Mouse (Mus musculus) hindlimb bud, embryonic 11.5 days (tissue): ENCODE results near the gene Olfr1513.
A peak's percentile ranks its signal among the peaks of the same experiment; 100 is the strongest.
"Not testable (repeated sequence)": the region's sequence is repeated elsewhere in the genome, so short reads cannot be mapped to it uniquely, and the experiment has no call there.

Experiments
- DNase-seq: peaks from one replicate; pipeline ENCODE4 v3.0.0-alpha.2; 2012; ENCODE audit warnings: low read depth, low spot score; ENCODE audit errors: extremely low spot score

Olfr1513 gene

GRCm38 (mm10) chr14:52356308-52356707 lies at the start of gene Olfr1513:
TSS of gene Olfr1513 (minus strand) at chr14:52356408.
- DNase-seq: no peak

GRCm38 (mm10) chr14:52397279-52397678 lies 41.1 kb upstream of the Olfr1513 start, which contains the start of gene Olfr1511:
TSS of gene Olfr1511 (minus strand) at chr14:52397379.
- no peak for DNase-seq

- not testable (repeated sequence) for DNase-seq
Observed at GRCm38 (mm10) chr14:52390084-52390848, 34.1 kb upstream of the Olfr1513 start.

- DNase-seq: no peak
Observed at GRCm38 (mm10) chr14:52379068-52379467, 22.9 kb upstream of the Olfr1513 start, which contains the start of gene Olfr1512. TSS of gene Olfr1512 (minus strand) at chr14:52379168.

GRCm38 (mm10) chr14:52368741-52369140 lies 12.5 kb upstream of the Olfr1513 start:
- DNase-seq: no peak

GRCm38 (mm10) chr14:52339512-52339852 lies 16.7 kb downstream of the Olfr1513 start:
- no peak for DNase-seq

GRCm38 (mm10) chr14:52338751-52339511 lies 17.3 kb downstream of the Olfr1513 start:
- DNase-seq: peak; percentile 75

GRCm38 (mm10) chr14:52332171-52332570 lies 24.0 kb downstream of the Olfr1513 start:
- DNase-seq: no peak

GRCm38 (mm10) chr14:52331069-52331750 lies 25.0 kb downstream of the Olfr1513 start:
- no peak for DNase-seq

GRCm38 (mm10) chr14:52327910-52328812 lies 28.0 kb downstream of the Olfr1513 start, which contains the start of gene Sall2:
TSS of gene Sall2 (minus strand) at chr14:52328762.
- DNase-seq: no peak

- no peak for DNase-seq
Observed at GRCm38 (mm10) chr14:52327375-52327901, 28.8 kb downstream of the Olfr1513 start.

- no peak for DNase-seq
Observed at GRCm38 (mm10) chr14:52325890-52326289, 30.3 kb downstream of the Olfr1513 start.

GRCm38 (mm10) chr14:52319361-52319760 lies 36.8 kb downstream of the Olfr1513 start:
- DNase-seq: no peak

GRCm38 (mm10) chr14:52316441-52317225 lies 39.6 kb downstream of the Olfr1513 start:
- DNase-seq: peak; percentile 44

- no peak for DNase-seq
Observed at GRCm38 (mm10) chr14:52315792-52316440, 40.3 kb downstream of the Olfr1513 start.

GRCm38 (mm10) chr14:52315283-52315780 lies 40.9 kb downstream of the Olfr1513 start:
- DNase-seq: no peak

GRCm38 (mm10) chr14:52314808-52315150 lies 41.4 kb downstream of the Olfr1513 start:
- DNase-seq: no peak

- no peak for DNase-seq
Observed at GRCm38 (mm10) chr14:52313931-52314807, 42.0 kb downstream of the Olfr1513 start.
